Comparison of ENCODE assay signal across 12 mouse cellular contexts in the genomic region with DNA sequence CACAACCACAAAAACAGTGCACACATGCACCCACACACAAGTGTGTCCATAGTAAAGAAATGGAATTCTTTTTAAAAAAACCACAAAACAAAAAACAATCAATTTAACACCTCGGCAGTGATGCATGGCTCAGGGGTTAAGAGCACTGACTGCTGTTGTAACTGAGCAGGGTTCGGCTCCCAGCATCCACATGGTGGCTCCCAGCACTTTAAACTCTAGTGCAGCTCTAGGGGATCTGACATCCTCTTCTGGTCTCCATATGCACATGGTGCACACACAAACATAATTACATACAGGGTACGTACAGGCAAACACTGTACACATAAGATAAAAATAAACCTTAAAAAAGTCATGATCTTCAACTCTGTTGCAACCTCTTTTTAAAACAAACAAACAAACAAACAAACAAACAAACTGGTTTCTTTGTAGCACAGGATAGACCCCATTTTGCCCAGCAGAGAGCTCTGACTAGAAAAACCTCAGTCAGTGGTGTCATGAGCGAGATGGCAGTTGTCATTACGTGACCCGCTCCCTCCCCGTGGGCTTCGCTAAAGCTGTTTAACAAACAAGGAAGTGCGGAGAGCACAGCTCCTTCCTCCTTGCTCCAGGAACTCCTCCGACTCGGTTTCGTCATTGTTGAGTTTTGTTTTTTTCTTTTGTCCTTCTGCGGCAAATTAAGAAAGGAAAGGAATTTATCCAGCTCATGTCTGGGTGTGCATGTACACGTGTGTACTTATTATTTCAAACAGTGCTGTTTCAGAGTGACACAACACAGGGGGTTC. TPM values are rescaled to one million over a fixed set of nuclear protein-coding genes. Genes with fewer than 3 reads are reported as not detected.
A peak's percentile ranks its signal among the peaks of the same experiment; 100 is the strongest.
DNase-seq lines count a peak whose midpoint lies in the region; ATAC-seq and TF ChIP-seq lines count a peak whose summit lies in the region.
"Had no signal": no experiment of that assay in that cellular context is flagged by ENCODE, and none has a peak within 500 bp of the region (broad histone marks: within the 10 kb centered on the region; RNA-seq: fewer than 3 reads in every experiment).

No protein-coding gene starts in this region.

- H3K4me3 ChIP-seq in heart, postnatal 0 days (ENCODE audit: low read depth, low read length), result no peak overlapping the region
- H3K4me3 ChIP-seq in liver, postnatal 0 days (ENCODE audit: low read depth, low read length), result no peak overlapping the region
- H3K4me3 ChIP-seq in cerebellum, adult 2 months (replicated peaks; ENCODE audit: insufficient read depth, low read depth, low read length), result no peak overlapping the region
- H3K4me3 ChIP-seq: stomach, embryonic 15.5 days had no signal

- DNase-seq in heart, postnatal 0 days (ENCODE audit: low spot score), result no peak
- no peak for DNase-seq in heart, postnatal 36 days
- peak; percentile 15 for DNase-seq in thymus, postnatal 25 days
- DNase-seq in thymus, postnatal 10 days (ENCODE audit: low spot score in 2 of 2), result no peak
- peak; percentile 46 for DNase-seq in liver, postnatal 0 days
- DNase-seq in splenic B cell, adult 2 months (ENCODE audit: low read depth, low spot score), result peak; percentile 66
- DNase-seq in left cerebral cortex, postnatal 36 days (ENCODE audit: low spot score in 2 of 2), result no peak
- no peak for DNase-seq in cerebellum, adult 2 months
- DNase-seq: cerebellum, adult 9-11 months; gastrocnemius, postnatal 14 days had no signal

- no peaks in the 10 kb centered on the region for H3K9me3 ChIP-seq in heart, postnatal 0 days (replicated peaks; ENCODE audit: control insufficient read depth, low read length)
- no peaks in the 10 kb centered on the region for H3K9me3 ChIP-seq in liver, postnatal 0 days (ENCODE audit: low read length)
- H3K9me3 ChIP-seq: stomach, embryonic 15.5 days had no signal

- no peak for TF ChIP-seq EP300 in heart, postnatal 0 days (IDR thresholded peaks at IDR 0.05; ENCODE audit: low read depth)
- TF ChIP-seq EP300 in liver, postnatal 0 days (IDR thresholded peaks at IDR 0.05; ENCODE audit: low read depth), result no peak

- no peak for TF ChIP-seq POLR2A in cerebellum, adult 2 months (IDR thresholded peaks at IDR 0.05; ENCODE audit: borderline replicate concordance, insufficient read depth, low read length)

- ATAC-seq in heart, postnatal 0 days (ENCODE audit: insufficient read depth, low read depth), result no peak
- peak; percentile 66; the same call in 1 of the 2 replicates for ATAC-seq in liver, postnatal 0 days
- ATAC-seq: midbrain, embryonic 16.5 days had no signal

- intact Hi-C loops in heart, postnatal 36 days (cut with DNase I), result no loop called here
- intact Hi-C loops in left cerebral cortex, postnatal 36 days (cut with DNase I), result no loop called here

- H3K9ac ChIP-seq in heart, postnatal 0 days (replicated peaks; ENCODE audit: low read depth, low read length), result no peak overlapping the region
- no peak overlapping the region for H3K9ac ChIP-seq in liver, postnatal 0 days (replicated peaks)
- H3K9ac ChIP-seq: stomach, embryonic 15.5 days had no signal

- no peak overlapping the region for H3K4me2 ChIP-seq in heart, postnatal 0 days (ENCODE audit: low read depth, low read length)
- no peak overlapping the region for H3K4me2 ChIP-seq in liver, postnatal 0 days (ENCODE audit: low read depth, low read length)
- H3K4me2 ChIP-seq: stomach, embryonic 15.5 days had no signal

- H3K27me3 ChIP-seq in heart, postnatal 0 days (ENCODE audit: control insufficient read depth, insufficient read depth, low read length), result no peaks in the 10 kb centered on the region
- H3K27me3 ChIP-seq in liver, postnatal 0 days (ENCODE audit: insufficient read depth, low read length), result no peaks in the 10 kb centered on the region
- no peaks in the 10 kb centered on the region for H3K27me3 ChIP-seq in splenic B cell, adult 2 months (ENCODE audit: control insufficient read depth, insufficient read depth, low read length, poor library complexity, severe bottlenecking)
- no peaks in the 10 kb centered on the region for H3K27me3 ChIP-seq in cerebellum, adult 2 months (ENCODE audit: control insufficient read depth, insufficient read depth, low read length)
- H3K27me3 ChIP-seq: stomach, embryonic 15.5 days had no signal

- H3K36me3 ChIP-seq in heart, postnatal 0 days (replicated peaks; ENCODE audit: control insufficient read depth, insufficient read depth, low read length), result peaks cover 49% of the 10 kb centered on the region
- peaks cover 31% of the 10 kb centered on the region for H3K36me3 ChIP-seq in liver, postnatal 0 days (replicated peaks; ENCODE audit: insufficient read depth, low read length)
- peaks cover 5% of the 10 kb centered on the region for H3K36me3 ChIP-seq in splenic B cell, adult 2 months (ENCODE audit: control insufficient read depth, insufficient read depth, low read length, poor library complexity, severe bottlenecking)

- peak overlapping the region; percentile 41 for H3K27ac ChIP-seq in heart, postnatal 0 days (ENCODE audit: low read depth)
- H3K27ac ChIP-seq in liver, postnatal 0 days (ENCODE audit: low read depth), result no peak overlapping the region
- no peak overlapping the region for H3K27ac ChIP-seq in cerebellum, adult 2 months (ENCODE audit: insufficient read depth, low read length)
- H3K27ac ChIP-seq: stomach, embryonic 15.5 days had no signal

- no peak for TF ChIP-seq CTCF in heart, postnatal 0 days (IDR thresholded peaks at IDR 0.05; ENCODE audit: low read depth)
- no peak for TF ChIP-seq CTCF in liver, postnatal 0 days (IDR thresholded peaks at IDR 0.05; ENCODE audit: low read depth)
- TF ChIP-seq CTCF in cerebellum, adult 2 months (IDR thresholded peaks at IDR 0.05; ENCODE audit: borderline replicate concordance, insufficient read depth, low read depth, low read length), result no peak

- whole genome bisulfite sequencing in heart, postnatal 0 days, result 71% methylated on average over 14 of the region's 14 CpGs
- 49% methylated on average over 14 of the region's 14 CpGs for WGBS in liver, postnatal 0 days (ENCODE audit: insufficient replicate concordance)
- 86% methylated on average over 14 of the region's 14 CpGs for WGBS in cerebellum, adult 2 months

- no peaks in the 10 kb centered on the region for H3K4me1 ChIP-seq in heart, postnatal 0 days (ENCODE audit: control insufficient read depth, insufficient read depth)
- no peaks in the 10 kb centered on the region for H3K4me1 ChIP-seq in liver, postnatal 0 days (ENCODE audit: insufficient read depth)
- H3K4me1 ChIP-seq in cerebellum, adult 2 months (ENCODE audit: control insufficient read depth, insufficient read depth, low read length), result no peaks in the 10 kb centered on the region
- H3K4me1 ChIP-seq: stomach, embryonic 15.5 days had no signal

RNA-seq across cellular contexts. Expression of a gene that starts 7.1 kb away (rescaled TPM):
- total RNA-seq in heart, postnatal 0 days (2014; rRNA removed; ENCODE audit: low replicate concordance), result 0.34 and 9.7 TPM in 2 replicates
- polyA plus RNA-seq in heart, postnatal 0 days (2015; fragmentation: Nextera tagmentation; extraction: Ambion mirVana), result 19.1 and 23.3 TPM in 2 replicates
- total RNA-seq in heart, postnatal 36 days (2021), result 10 to 100 TPM in 1 of 2 experiments, 1 to 10 TPM in 1; 8.7 to 10.5 TPM
- 33.5 and 33.9 TPM in 2 replicates for polyA plus RNA-seq in liver, postnatal 0 days (2015; fragmentation: Nextera tagmentation; extraction: Ambion mirVana)
- total RNA-seq in left cerebral cortex, postnatal 36 days (2021), result 10 to 100 TPM; 18.3 to 20.5 TPM
- polyA plus RNA-seq in cerebellum, adult 2 months (2012; rRNA removed), result 30.1 and 35.8 TPM in 2 replicates

RNA-seq across cellular contexts. Expression of a gene that starts 17.8 kb away (rescaled TPM):
- 1.7 TPM in 1 of 2 replicates, not detected in the other for total RNA-seq in heart, postnatal 0 days (2014; rRNA removed; ENCODE audit: low replicate concordance)
- 1.0 TPM in 2 replicates for polyA plus RNA-seq in heart, postnatal 0 days (2015; fragmentation: Nextera tagmentation; extraction: Ambion mirVana)
- total RNA-seq in heart, postnatal 36 days (2021), result 1 to 10 TPM; 3.1 to 4.6 TPM
- polyA plus RNA-seq in liver, postnatal 0 days (2015; fragmentation: Nextera tagmentation; extraction: Ambion mirVana), result 1.5 and 1.6 TPM in 2 replicates
- total RNA-seq in left cerebral cortex, postnatal 36 days (2021), result under 1 TPM; 0.41 to 0.42 TPM
- polyA plus RNA-seq in cerebellum, adult 2 months (2012; rRNA removed), result 0.62 and 0.76 TPM in 2 replicates

RNA-seq across cellular contexts. Expression of a gene that starts 18.4 kb away (rescaled TPM):
- 121 and 140 TPM in 2 replicates for total RNA-seq in heart, postnatal 0 days (2014; rRNA removed; ENCODE audit: low replicate concordance)
- 150 TPM in 2 replicates for polyA plus RNA-seq in heart, postnatal 0 days (2015; fragmentation: Nextera tagmentation; extraction: Ambion mirVana)
- total RNA-seq in heart, postnatal 36 days (2021), result 10 to 100 TPM; 94.7 to 99.9 TPM
- polyA plus RNA-seq in liver, postnatal 0 days (2015; fragmentation: Nextera tagmentation; extraction: Ambion mirVana), result 140 and 150 TPM in 2 replicates
- total RNA-seq in left cerebral cortex, postnatal 36 days (2021), result 10 to 100 TPM; 63.4 to 66.4 TPM
- polyA plus RNA-seq in cerebellum, adult 2 months (2012; rRNA removed), result 122 and 127 TPM in 2 replicates

Comparison
In these comparisons a context has a peak if more than half of its experiments do, and no peak if none do; other contexts are left out.
1. DNase-seq: peak in thymus, postnatal 25 days (single experiment), liver, postnatal 0 days (single experiment) and splenic B cell, adult 2 months (single experiment); none in heart, postnatal 0 days (single experiment), heart, postnatal 36 days (0 of 2), thymus, postnatal 10 days (0 of 2), left cerebral cortex, postnatal 36 days (0 of 2) and cerebellum, adult 2 months (0 of 2).